Mouse (Mus musculus): ENCODE data around the gene Slc35g1. TPM values are rescaled to one million over a fixed set of nuclear protein-coding genes. Genes with fewer than 3 reads are reported as not detected.

The Slc35g1 gene
- total RNA-seq (2023): 0.55 to 0.72 TPM (median 0.60 TPM) in 4 replicates

GRCm38 (mm10) chr19:38395701-38396632 is at the start of gene Slc35g1:
Gene Slc35g1, plus strand, starts transcription at chr19:38395980.

Other genes starting within 250 kb of the Slc35g1 start
- gene Fra10ac1, start 171.8 kb upstream of the Slc35g1 start, total RNA-seq (2023): 20.0 to 23.1 TPM (median 21.6 TPM) in 4 replicates
- gene Lgi1, start 131.4 kb upstream of the Slc35g1 start, total RNA-seq (2023): not detected in 4 replicates
- gene Plce1, start 85.1 kb downstream of the Slc35g1 start, total RNA-seq (2023): 0.47 TPM in 1 of 4 replicates, not detected in the others

Data from B cell, adult 62 days (primary cell).